Mouse (Mus musculus): ENCODE results near the gene Mucl3. TPM values are rescaled to one million over a fixed set of nuclear protein-coding genes. Genes with fewer than 3 reads are reported as not detected.

Mucl3 gene
- total and polyA plus RNA-seq, 3 experiments, result 0.16 TPM; not detected in 2

DNA sequence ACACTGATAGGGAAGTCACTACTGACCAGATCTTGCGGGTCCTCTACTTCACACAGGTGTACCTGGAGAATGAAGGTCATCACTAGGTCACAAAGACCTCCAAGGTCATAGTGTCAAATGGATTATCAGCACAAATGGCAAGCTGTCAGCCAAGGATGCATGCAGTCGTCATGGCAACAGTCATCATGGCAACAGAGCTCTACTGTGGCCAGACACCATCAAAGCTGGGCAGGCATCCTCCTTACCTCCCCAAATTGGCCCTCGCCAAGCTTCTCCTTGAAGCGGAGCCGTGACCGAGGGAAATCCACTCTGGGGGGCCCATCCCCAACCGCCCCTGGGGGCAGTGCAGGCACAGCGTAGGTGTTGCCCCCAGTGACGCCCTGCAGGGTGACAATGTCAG, 41.6 kb upstream of the Mucl3 start:
- Histone ChIP-seq H3K36me3 (replicated peaks) (no peaks in the 10 kb centered on the region), H3K4me1 (ENCODE audit: insufficient read depth, low read depth, low read length) (peaks cover 2% of the 10 kb centered on the region; the same call in 1 of the 2 replicates), H3K4me3 (ENCODE audit: low read depth, low read length) (no peak overlapping the region), H3K9me3 (replicated peaks) (no peaks in the 10 kb centered on the region), H3K27me3 (ENCODE audit: insufficient read depth, low read length) (peaks cover 40% of the 10 kb centered on the region)
- TF ChIP-seq POLR2AphosphoS5 (IDR thresholded peaks at IDR 0.05; ENCODE audit: insufficient replicate concordance, low read depth, low read length), result no peak
- no peak for TF ChIP-seq TAL1 (conservative IDR thresholded peaks at IDR 0.05; ENCODE audit: low read depth, low read length)
- no peak for TF ChIP-seq GATA1 (IDR thresholded peaks at IDR 0.05; ENCODE audit: borderline replicate concordance, low read length)
- TF ChIP-seq CTCF (IDR thresholded peaks at IDR 0.05; ENCODE audit: low read depth, low read length), result no peak
- no peak for ATAC-seq (ENCODE audit: extremely low read depth, insufficient number of reproducible peaks, low FRiP score, poor library complexity, severe bottlenecking)
- no peak for DNase-seq (ENCODE audit: low spot score)

DNA sequence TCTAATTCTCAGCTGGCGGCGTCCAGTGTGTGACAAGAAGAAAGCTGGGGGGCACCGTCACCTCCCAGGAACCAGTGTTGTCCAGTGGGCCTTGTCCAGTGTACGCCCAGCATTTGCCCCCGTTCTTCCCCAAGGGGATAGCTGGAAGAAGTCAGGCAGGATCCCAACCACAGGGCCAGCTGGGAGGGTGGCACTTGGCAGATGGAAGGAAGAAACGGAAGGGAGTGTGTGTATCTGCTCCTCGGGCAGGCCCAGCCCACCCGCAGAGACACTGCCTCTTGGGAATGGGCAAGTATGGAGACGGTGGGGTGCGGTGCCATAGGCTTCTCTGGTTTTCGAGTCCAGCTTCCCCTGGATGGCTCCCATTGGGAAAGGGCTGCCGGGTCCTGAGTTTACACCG, 38.5 kb upstream of the Mucl3 start:
- no peaks in the 10 kb centered on the region for H3K9me3 ChIP-seq (replicated peaks)
- H3K4me3 ChIP-seq (ENCODE audit: low read depth, low read length), result no peak overlapping the region
- DNase-seq (ENCODE audit: low spot score), result no peak
- H3K4me1 ChIP-seq (ENCODE audit: insufficient read depth, low read depth, low read length), result no peaks in the 10 kb centered on the region
- TF ChIP-seq POLR2AphosphoS5 (IDR thresholded peaks at IDR 0.05; ENCODE audit: insufficient replicate concordance, low read depth, low read length), result no peak
- TF ChIP-seq GATA1 (IDR thresholded peaks at IDR 0.05; ENCODE audit: borderline replicate concordance, low read length), result no peak
- no peak for TF ChIP-seq CTCF (IDR thresholded peaks at IDR 0.05; ENCODE audit: low read depth, low read length)
- ATAC-seq (ENCODE audit: extremely low read depth, insufficient number of reproducible peaks, low FRiP score, poor library complexity, severe bottlenecking), result no peak
- H3K36me3 ChIP-seq (replicated peaks), result no peaks in the 10 kb centered on the region
- H3K27me3 ChIP-seq (ENCODE audit: insufficient read depth, low read length), result peaks cover 36% of the 10 kb centered on the region

DNA sequence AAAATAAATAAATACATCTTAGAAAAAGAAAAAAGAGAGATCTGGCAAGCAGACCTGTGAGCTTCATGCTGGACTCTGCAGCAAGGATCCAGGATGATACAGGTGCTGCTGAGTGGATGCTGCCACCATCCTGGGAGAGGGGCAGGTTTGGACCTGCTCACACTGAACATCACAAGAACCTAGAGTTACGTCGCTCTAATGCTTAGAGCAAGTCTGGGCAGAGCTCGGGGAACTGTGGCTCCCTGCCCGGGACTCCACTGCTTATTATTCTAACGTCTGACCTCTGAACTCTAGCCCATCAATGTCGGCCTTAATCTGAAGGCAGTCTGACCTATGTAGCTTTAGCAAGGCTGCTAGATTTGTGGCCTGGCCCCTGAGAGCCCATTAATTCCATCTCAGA, 37.1 kb upstream of the Mucl3 start:
- Histone ChIP-seq H3K4me3 (ENCODE audit: low read depth, low read length) (no peak overlapping the region), H3K9me3 (replicated peaks) (no peaks in the 10 kb centered on the region), H3K27me3 (ENCODE audit: insufficient read depth, low read length) (peaks cover 25% of the 10 kb centered on the region), H3K4me1 (ENCODE audit: insufficient read depth, low read depth, low read length) (no peaks in the 10 kb centered on the region), H3K36me3 (replicated peaks) (no peaks in the 10 kb centered on the region)
- DNase-seq (ENCODE audit: low spot score), result no peak
- no peak for ATAC-seq (ENCODE audit: extremely low read depth, insufficient number of reproducible peaks, low FRiP score, poor library complexity, severe bottlenecking)
- TF ChIP-seq TAL1 (conservative IDR thresholded peaks at IDR 0.05; ENCODE audit: low read depth, low read length) (no peak), CTCF (IDR thresholded peaks at IDR 0.05; ENCODE audit: low read depth, low read length) (no peak), GATA1 (IDR thresholded peaks at IDR 0.05; ENCODE audit: borderline replicate concordance, low read length) (no peak), POLR2AphosphoS5 (IDR thresholded peaks at IDR 0.05; ENCODE audit: insufficient replicate concordance, low read depth, low read length) (no peak), GATA2 (IDR thresholded peaks at IDR 0.05; ENCODE audit: borderline replicate concordance, low read depth, low read length) (no peak)

DNA sequence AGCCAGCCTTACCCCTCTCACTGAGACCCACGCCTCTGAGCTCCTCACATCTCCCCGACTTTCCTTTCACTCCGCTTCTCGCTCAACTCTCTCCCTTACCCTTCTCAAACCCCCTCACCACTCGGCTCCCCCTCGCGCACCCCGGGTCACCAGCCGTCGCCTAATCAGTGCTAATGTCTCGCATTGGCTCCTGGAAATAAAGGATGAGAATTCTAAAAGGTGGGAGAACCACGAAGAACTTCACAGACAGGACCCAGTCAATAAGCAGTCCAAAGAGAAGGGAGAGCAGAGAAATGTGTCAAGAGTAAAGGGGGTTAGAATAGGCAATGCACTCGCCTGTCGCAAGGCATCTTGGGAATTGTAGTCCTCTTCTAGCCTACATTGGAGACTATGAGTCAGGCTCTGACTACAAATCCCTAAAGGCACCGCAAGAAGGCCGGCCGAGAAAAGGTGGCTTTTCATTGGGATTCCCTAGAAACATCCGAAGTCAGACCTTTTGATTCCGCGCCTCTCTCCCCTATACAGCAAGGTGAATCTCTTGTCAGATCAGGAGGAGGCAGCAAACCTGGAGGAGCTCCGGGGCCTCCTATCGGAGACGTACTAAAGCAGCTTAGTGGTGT, 30.0 kb upstream of the Mucl3 start, which contains the start of gene Gtf2h4:
Gene Gtf2h4 (minus strand): TSS at position 324 of the 620 bp plus-strand sequence.
- Histone ChIP-seq H3K4me3 (ENCODE audit: low read depth, low read length) (peak within 1 kb of the TSS; percentile 78), H3K4me1 (ENCODE audit: insufficient read depth, low read depth, low read length) (peaks cover 16% of the 10 kb centered on the region), H3K36me3 (replicated peaks) (peaks cover 40% of the 10 kb centered on the region), H3K9me3 (replicated peaks) (no peaks in the 10 kb centered on the region), H3K27me3 (ENCODE audit: insufficient read depth, low read length) (no peaks in the 10 kb centered on the region)
- TF ChIP-seq CTCF (IDR thresholded peaks at IDR 0.05; ENCODE audit: low read depth, low read length), result no peak
- TF ChIP-seq POLR2AphosphoS5 (IDR thresholded peaks at IDR 0.05; ENCODE audit: insufficient replicate concordance, low read depth, low read length), result no peak
- TF ChIP-seq GATA1 (IDR thresholded peaks at IDR 0.05; ENCODE audit: borderline replicate concordance, low read length), result no peak
- ATAC-seq (ENCODE audit: extremely low read depth, insufficient number of reproducible peaks, low FRiP score, poor library complexity, severe bottlenecking), result peak; percentile 94
- peak; percentile 70 for DNase-seq (ENCODE audit: low spot score)

DNA sequence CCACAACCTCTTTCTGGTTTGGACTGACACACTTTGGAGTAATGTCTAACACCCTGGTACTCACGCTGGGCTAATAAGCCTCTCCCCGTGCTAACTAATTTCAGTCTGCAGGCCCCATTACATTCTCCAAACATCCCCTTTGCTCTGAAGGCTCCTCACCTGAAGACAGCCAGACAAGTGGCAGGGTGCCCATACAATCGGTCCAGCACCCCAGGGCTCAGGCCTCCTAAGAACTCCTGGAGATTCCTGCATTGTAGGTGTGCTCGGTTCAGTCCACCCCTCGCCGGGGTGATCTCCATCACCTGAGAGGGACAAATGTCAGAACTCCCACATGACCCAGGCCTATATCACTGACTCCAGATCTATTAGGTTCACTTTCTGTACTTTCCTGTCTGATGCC, 29.0 kb upstream of the Mucl3 start:
- Histone ChIP-seq H3K4me3 (ENCODE audit: low read depth, low read length) (peak overlapping the region; percentile 78; the same call in 1 of the 2 replicates), H3K4me1 (ENCODE audit: insufficient read depth, low read depth, low read length) (peaks cover 25% of the 10 kb centered on the region), H3K9me3 (replicated peaks) (no peaks in the 10 kb centered on the region), H3K36me3 (replicated peaks) (peaks cover 48% of the 10 kb centered on the region), H3K27me3 (ENCODE audit: insufficient read depth, low read length) (no peaks in the 10 kb centered on the region)
- TF ChIP-seq TAL1 (conservative IDR thresholded peaks at IDR 0.05; ENCODE audit: low read depth, low read length), result no peak
- TF ChIP-seq POLR2AphosphoS5 (IDR thresholded peaks at IDR 0.05; ENCODE audit: insufficient replicate concordance, low read depth, low read length), result no peak
- TF ChIP-seq CTCF (IDR thresholded peaks at IDR 0.05; ENCODE audit: low read depth, low read length), result no peak
- TF ChIP-seq GATA1 (IDR thresholded peaks at IDR 0.05; ENCODE audit: borderline replicate concordance, low read length), result no peak
- no peak for TF ChIP-seq GATA2 (IDR thresholded peaks at IDR 0.05; ENCODE audit: borderline replicate concordance, low read depth, low read length)
- ATAC-seq (ENCODE audit: extremely low read depth, insufficient number of reproducible peaks, low FRiP score, poor library complexity, severe bottlenecking), result no peak
- DNase-seq (ENCODE audit: low spot score), result no peak

DNA sequence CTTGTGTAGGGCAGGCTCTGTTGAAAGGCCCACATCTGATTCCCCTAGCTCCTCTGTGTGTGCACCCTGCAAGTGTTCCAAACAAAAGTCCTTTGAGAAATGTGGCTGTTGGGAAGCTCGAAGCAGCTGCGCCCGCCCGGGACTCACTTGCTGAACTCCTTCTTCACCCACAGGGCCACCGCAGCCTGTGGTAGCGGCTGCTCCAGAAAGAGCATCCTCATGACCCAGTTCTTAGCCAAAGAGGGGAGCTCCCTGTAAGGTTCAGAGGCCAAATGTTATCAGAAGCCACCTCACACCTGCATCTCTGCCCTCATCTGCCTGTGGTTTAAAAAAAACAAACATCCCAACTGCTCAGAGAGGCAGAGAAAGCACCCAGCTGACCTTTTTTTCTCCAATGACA, 28.4 kb upstream of the Mucl3 start:
- Histone ChIP-seq H3K4me3 (ENCODE audit: low read depth, low read length) (no peak overlapping the region), H3K36me3 (replicated peaks) (peaks cover 48% of the 10 kb centered on the region), H3K9me3 (replicated peaks) (no peaks in the 10 kb centered on the region), H3K27me3 (ENCODE audit: insufficient read depth, low read length) (no peaks in the 10 kb centered on the region), H3K4me1 (ENCODE audit: insufficient read depth, low read depth, low read length) (peaks cover 26% of the 10 kb centered on the region)
- no peak for TF ChIP-seq GATA1 (IDR thresholded peaks at IDR 0.05; ENCODE audit: borderline replicate concordance, low read length)
- TF ChIP-seq CTCF (IDR thresholded peaks at IDR 0.05; ENCODE audit: low read depth, low read length), result no peak
- no peak for TF ChIP-seq POLR2AphosphoS5 (IDR thresholded peaks at IDR 0.05; ENCODE audit: insufficient replicate concordance, low read depth, low read length)
- TF ChIP-seq TAL1 (conservative IDR thresholded peaks at IDR 0.05; ENCODE audit: low read depth, low read length), result no peak
- TF ChIP-seq GATA2 (IDR thresholded peaks at IDR 0.05; ENCODE audit: borderline replicate concordance, low read depth, low read length), result no peak
- no peak for DNase-seq (ENCODE audit: low spot score)
- ATAC-seq (ENCODE audit: extremely low read depth, insufficient number of reproducible peaks, low FRiP score, poor library complexity, severe bottlenecking), result no peak

Data from G1E (cell line).